Mouse (Mus musculus): ENCODE data around the gene Actrt2. TPM values are rescaled to one million over a fixed set of nuclear protein-coding genes. Genes with fewer than 3 reads are reported as not detected.

Gene Actrt2
- polyA plus RNA-seq, 1 experiment: not detected

DNA sequence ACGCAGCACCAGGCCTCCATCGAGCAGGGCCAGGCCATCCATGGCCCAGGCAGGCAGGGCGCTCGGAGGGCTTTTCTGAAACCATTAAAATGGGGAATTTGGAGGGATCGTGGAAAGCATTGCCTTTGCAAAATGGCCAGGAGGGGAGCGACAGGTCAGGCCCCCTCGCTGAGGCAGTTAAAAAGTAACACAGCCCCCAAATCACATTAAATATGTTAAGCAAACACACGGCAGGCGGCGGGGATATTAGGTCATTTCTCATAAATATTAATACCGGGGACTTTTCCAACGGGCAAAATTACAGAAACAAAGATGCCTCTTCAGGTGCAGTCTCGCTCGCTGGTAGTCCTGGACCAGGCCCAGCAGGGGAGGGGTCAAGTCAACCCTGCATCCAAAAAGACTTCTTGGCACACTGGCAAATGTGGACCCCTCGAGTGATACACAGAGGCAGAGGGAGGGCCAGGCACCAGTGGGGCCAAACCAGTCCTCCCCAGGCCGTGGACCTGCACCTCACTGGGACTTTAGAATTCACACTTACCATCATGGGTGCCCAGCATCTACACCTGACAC is 30.4 kb upstream of the Actrt2 start:
- Histone ChIP-seq H3K27ac (ENCODE audit: control insufficient read depth, insufficient read depth, low read depth, low read length, poor library complexity) (no peak overlapping the region), H3K4me3 (replicated peaks; ENCODE audit: control insufficient read depth, low read depth, low read length) (no peak overlapping the region), H3K4me1 (ENCODE audit: control insufficient read depth, insufficient read depth, low read length) (peaks cover 2% of the 10 kb centered on the region; the same call in 1 of the 2 replicates)
- 83% methylated on average over 16 of the region's 16 CpGs for WGBS
- TF ChIP-seq CTCF (IDR thresholded peaks at IDR 0.05; ENCODE audit: control insufficient read depth, insufficient read depth, low read length) (no peak), POLR2A (IDR thresholded peaks at IDR 0.05; ENCODE audit: borderline replicate concordance, control insufficient read depth, low read depth, low read length) (no peak)

GRCm38 (mm10) chr4:154697476-154697875 is 29.8 kb upstream of the Actrt2 start:
- 81% methylated on average over 5 of the region's 5 CpGs for WGBS
- Histone ChIP-seq H3K27ac (ENCODE audit: control insufficient read depth, insufficient read depth, low read depth, low read length, poor library complexity) (no peak overlapping the region), H3K4me3 (replicated peaks; ENCODE audit: control insufficient read depth, low read depth, low read length) (no peak overlapping the region), H3K4me1 (ENCODE audit: control insufficient read depth, insufficient read depth, low read length) (peaks cover 2% of the 10 kb centered on the region; the same call in 1 of the 2 replicates)
- TF ChIP-seq CTCF (IDR thresholded peaks at IDR 0.05; ENCODE audit: control insufficient read depth, insufficient read depth, low read length): no peak
- TF ChIP-seq POLR2A (IDR thresholded peaks at IDR 0.05; ENCODE audit: borderline replicate concordance, control insufficient read depth, low read depth, low read length): no peak

DNA sequence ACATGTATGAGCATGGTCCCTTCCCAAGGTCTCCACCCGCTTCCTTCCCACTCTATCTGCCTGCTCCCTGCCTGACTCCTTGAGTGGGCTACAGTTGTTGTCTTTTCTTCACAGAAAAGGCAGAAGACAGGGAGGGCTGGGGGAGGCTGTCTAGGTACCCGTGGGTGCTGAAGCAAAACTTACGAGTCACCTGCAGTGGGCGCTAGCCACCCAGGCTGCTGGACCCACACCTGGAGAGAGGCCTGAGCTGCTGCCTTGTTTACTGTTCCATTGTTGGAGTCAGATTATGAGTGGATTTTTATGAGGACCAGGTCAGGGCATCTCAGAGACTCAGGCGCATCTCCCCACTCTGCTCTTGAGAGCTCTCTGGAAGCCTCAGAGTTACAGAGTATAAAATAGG is 28.9 kb upstream of the Actrt2 start:
- no peak overlapping the region for H3K27ac ChIP-seq (ENCODE audit: control insufficient read depth, insufficient read depth, low read depth, low read length, poor library complexity)
- TF ChIP-seq CTCF (IDR thresholded peaks at IDR 0.05; ENCODE audit: control insufficient read depth, insufficient read depth, low read length) (no peak), POLR2A (IDR thresholded peaks at IDR 0.05; ENCODE audit: borderline replicate concordance, control insufficient read depth, low read depth, low read length) (no peak)
- WGBS: 64% methylated on average over 5 of the region's 5 CpGs
- no peak overlapping the region for H3K4me3 ChIP-seq (replicated peaks; ENCODE audit: control insufficient read depth, low read depth, low read length)
- H3K4me1 ChIP-seq (ENCODE audit: control insufficient read depth, insufficient read depth, low read length): peaks cover 2% of the 10 kb centered on the region; the same call in 1 of the 2 replicates

- WGBS: 42% methylated on average over 4 of the region's 4 CpGs
- Histone ChIP-seq H3K4me1 (ENCODE audit: control insufficient read depth, insufficient read depth, low read length) (peaks cover 2% of the 10 kb centered on the region; the same call in 1 of the 2 replicates), H3K4me3 (replicated peaks; ENCODE audit: control insufficient read depth, low read depth, low read length) (no peak overlapping the region), H3K27ac (ENCODE audit: control insufficient read depth, insufficient read depth, low read depth, low read length, poor library complexity) (no peak overlapping the region)
- TF ChIP-seq POLR2A (IDR thresholded peaks at IDR 0.05; ENCODE audit: borderline replicate concordance, control insufficient read depth, low read depth, low read length): no peak
- TF ChIP-seq CTCF (IDR thresholded peaks at IDR 0.05; ENCODE audit: control insufficient read depth, insufficient read depth, low read length): no peak
Observed at GRCm38 (mm10) chr4:154696146-154696545, 28.5 kb upstream of the Actrt2 start.

DNA sequence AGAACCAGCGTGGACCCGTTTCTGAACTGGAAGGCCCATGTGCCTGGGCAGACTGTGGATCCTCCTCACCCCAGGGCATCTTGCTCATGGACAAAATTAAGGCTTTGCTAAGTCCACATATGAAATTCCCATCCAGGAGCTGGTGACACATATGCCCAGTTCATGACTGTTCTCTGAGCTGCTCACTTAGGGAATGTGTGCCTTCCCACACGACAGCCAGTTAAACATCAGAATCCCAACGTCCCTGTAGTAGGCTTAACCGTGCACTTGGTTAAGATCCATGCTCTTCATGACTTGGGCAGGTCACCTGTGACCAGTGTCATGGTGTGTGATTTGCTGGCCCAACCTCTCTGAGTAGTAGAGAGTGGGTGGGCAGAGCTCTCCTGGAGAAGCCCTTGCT is 26.7 kb upstream of the Actrt2 start:
- no peak overlapping the region for H3K27ac ChIP-seq (ENCODE audit: control insufficient read depth, insufficient read depth, low read depth, low read length, poor library complexity)
- H3K4me1 ChIP-seq (ENCODE audit: control insufficient read depth, insufficient read depth, low read length): no peaks in the 10 kb centered on the region
- no peak overlapping the region for H3K4me3 ChIP-seq (replicated peaks; ENCODE audit: control insufficient read depth, low read depth, low read length)
- no peak for TF ChIP-seq POLR2A (IDR thresholded peaks at IDR 0.05; ENCODE audit: borderline replicate concordance, control insufficient read depth, low read depth, low read length)
- 82% methylated on average over 5 of the region's 5 CpGs for WGBS

DNA sequence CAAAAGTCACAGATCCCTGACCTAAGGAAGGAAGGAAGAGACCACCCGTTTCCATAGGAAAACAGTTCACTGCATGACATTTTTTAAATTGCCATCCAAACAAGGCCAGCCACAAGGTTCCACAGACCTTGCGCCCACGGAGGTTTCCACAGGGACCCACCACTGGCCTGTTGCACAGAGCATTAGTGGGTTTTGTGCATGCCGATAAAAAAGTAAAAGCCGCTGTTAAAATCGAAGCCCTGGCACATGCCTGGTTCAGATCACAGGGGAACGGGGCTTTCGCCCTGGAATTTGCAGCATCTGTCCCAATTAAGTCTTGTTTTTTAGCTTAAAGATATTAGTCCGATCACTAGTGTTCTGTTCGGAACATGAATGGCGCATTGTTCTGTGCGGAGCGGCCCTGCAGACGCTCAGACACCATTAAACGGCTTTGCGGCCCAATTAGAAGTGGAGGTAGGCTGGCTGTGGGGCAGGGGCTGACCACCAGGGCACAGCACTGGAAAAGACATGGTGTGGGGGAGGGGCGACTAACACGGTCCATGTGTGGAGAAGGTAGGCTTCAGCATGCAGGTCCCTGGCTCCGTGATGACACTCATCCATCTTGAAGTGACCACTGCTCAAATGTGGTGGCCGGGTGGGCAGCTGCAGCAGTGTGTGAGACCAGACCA is 25.8 kb upstream of the Actrt2 start:
- Histone ChIP-seq H3K27ac (ENCODE audit: control insufficient read depth, insufficient read depth, low read depth, low read length, poor library complexity) (no peak overlapping the region), H3K4me3 (replicated peaks; ENCODE audit: control insufficient read depth, low read depth, low read length) (no peak overlapping the region), H3K4me1 (ENCODE audit: control insufficient read depth, insufficient read depth, low read length) (no peaks in the 10 kb centered on the region)
- 79% methylated on average over 20 of the region's 20 CpGs for WGBS
- TF ChIP-seq CTCF (IDR thresholded peaks at IDR 0.05; ENCODE audit: control insufficient read depth, insufficient read depth, low read length) (no peak), POLR2A (IDR thresholded peaks at IDR 0.05; ENCODE audit: borderline replicate concordance, control insufficient read depth, low read depth, low read length) (no peak)

GRCm38 (mm10) chr4:154683068-154683752 is 15.5 kb upstream of the Actrt2 start:
- H3K4me3 ChIP-seq (replicated peaks; ENCODE audit: control insufficient read depth, low read depth, low read length): no peak overlapping the region
- 67% methylated on average over 5 of the region's 5 CpGs for WGBS

GRCm38 (mm10) chr4:154682311-154682710 is 14.6 kb upstream of the Actrt2 start:
- 71% methylated on average over 14 of the region's 14 CpGs for WGBS
- Histone ChIP-seq H3K4me3 (replicated peaks; ENCODE audit: control insufficient read depth, low read depth, low read length) (no peak overlapping the region), H3K4me1 (ENCODE audit: control insufficient read depth, insufficient read depth, low read length) (no peaks in the 10 kb centered on the region), H3K27ac (ENCODE audit: control insufficient read depth, insufficient read depth, low read depth, low read length, poor library complexity) (no peak overlapping the region)
- TF ChIP-seq CTCF (IDR thresholded peaks at IDR 0.05; ENCODE audit: control insufficient read depth, insufficient read depth, low read length): no peak
- TF ChIP-seq POLR2A (IDR thresholded peaks at IDR 0.05; ENCODE audit: borderline replicate concordance, control insufficient read depth, low read depth, low read length): no peak

More at GRCm38 (mm10) chr4:154683068-154683752, 15.5 kb upstream of the Actrt2 start:
- no peak overlapping the region for H3K27ac ChIP-seq (ENCODE audit: control insufficient read depth, insufficient read depth, low read depth, low read length, poor library complexity)
- TF ChIP-seq CTCF (IDR thresholded peaks at IDR 0.05; ENCODE audit: control insufficient read depth, insufficient read depth, low read length): no peak
- TF ChIP-seq POLR2A (IDR thresholded peaks at IDR 0.05; ENCODE audit: borderline replicate concordance, control insufficient read depth, low read depth, low read length): no peak
- no peaks in the 10 kb centered on the region for H3K4me1 ChIP-seq (ENCODE audit: control insufficient read depth, insufficient read depth, low read length)
